Mouse (Mus musculus) fibroblast of lung, adult 2 months (primary cell): ENCODE results near the gene Camk1d.

Source experiments
- DNase-seq: peaks from one replicate; pipeline ENCODE4 v3.0.0-alpha.2; 2011; ENCODE audit warnings: low read depth

The Camk1d gene

DNA sequence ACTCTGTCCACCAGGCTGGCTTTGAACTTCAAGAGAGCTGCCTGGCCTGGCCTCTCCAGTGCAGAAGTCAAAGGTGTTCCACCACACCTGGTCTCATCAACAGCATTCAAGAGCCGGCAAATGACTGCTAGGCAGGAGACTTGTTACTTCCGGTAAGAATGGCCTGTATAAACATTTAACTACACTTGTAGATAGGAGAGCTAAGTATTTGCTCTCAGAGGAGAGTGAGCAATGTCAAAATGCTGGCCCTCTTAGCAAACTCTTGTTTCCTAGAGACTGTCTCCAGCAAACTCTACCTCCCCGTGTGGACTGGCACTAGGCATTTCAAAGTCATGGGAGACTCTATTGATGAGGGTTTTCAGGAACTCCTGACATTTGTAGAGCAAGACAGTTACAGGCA lies 56.3 kb downstream of the Camk1d start:
- no peak for DNase-seq

DNA sequence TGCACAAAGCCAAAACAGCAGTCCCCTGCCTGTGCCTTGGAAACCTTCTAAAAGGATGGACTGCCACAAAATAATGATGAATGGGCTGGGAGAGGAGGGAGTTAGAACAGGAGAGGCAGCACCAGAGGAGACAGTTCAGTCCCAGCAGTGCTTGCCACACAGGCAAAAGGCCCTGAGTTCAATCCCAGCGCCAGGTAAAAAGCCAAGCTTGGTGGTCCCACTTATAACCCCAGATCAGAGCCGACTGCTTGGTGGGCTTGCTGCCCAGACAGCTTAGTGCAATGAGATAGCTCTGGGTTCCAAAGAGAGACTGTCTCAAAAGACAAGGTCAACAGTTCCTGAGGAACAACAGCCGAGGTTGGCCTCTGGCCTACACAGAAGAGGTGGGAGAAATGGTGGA lies 58.0 kb downstream of the Camk1d start:
- DNase-seq = no peak

- DNase-seq = no peak
Measured at GRCm38 (mm10) chr2:5652071-5652470, 62.2 kb downstream of the Camk1d start.

DNA sequence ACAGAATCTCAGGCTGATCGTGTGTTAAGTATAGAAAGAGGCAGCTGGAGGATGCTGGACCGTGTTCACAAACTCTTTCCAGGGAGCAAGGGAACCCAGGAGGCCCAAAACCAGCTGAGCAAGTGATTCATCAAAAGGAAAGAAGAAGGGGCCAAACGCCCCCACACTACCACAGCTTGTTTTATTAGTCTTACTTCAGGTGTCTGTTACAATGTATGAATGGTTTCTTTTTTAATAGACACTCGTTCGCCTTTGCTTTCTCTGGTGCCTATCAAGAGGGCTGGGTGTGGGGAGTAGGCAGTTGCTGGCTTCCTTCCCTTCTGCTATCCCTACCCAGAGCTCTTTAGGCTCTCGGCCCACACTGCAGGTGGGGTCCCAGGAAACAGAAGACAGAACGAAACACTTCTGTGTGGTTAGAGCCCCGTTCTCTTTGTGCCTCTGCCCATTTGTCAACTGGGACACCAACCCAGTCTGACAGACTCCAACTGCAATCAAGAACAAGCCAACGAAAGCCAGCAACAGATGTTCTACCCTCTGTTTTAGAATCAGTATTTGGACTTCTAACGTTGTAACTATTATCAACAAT lies 62.9 kb downstream of the Camk1d start:
- no peak for DNase-seq

- DNase-seq = peak; percentile 30
Measured at GRCm38 (mm10) chr2:5649226-5649625, 65.1 kb downstream of the Camk1d start.

- peak; percentile 87 for DNase-seq
Measured at GRCm38 (mm10) chr2:5648764-5649163, 65.6 kb downstream of the Camk1d start.

DNA sequence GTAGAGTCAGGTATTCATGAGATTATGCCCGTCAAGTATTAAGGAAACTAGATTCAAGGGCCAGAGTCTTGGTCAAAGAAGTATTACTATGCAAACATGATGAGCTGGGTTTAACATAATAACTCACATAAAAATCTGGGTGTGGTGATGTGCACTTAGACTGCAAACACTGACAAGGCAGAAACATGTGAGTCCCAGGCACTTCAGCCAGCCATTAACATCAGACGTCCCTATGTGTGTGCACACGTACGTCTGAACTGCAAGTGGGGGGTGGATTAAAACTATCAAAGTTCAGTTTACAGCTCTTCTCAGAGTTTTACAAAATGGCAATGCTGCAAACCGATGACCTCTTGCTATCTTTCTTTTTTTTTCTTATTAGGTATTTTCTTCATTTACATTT lies 68.0 kb downstream of the Camk1d start:
- no peak for DNase-seq

GRCm38 (mm10) chr2:5645584-5645983 lies 68.7 kb downstream of the Camk1d start:
- peak; percentile 74 for DNase-seq

- DNase-seq = no peak
Measured at GRCm38 (mm10) chr2:5643937-5644336, 70.4 kb downstream of the Camk1d start.

DNA sequence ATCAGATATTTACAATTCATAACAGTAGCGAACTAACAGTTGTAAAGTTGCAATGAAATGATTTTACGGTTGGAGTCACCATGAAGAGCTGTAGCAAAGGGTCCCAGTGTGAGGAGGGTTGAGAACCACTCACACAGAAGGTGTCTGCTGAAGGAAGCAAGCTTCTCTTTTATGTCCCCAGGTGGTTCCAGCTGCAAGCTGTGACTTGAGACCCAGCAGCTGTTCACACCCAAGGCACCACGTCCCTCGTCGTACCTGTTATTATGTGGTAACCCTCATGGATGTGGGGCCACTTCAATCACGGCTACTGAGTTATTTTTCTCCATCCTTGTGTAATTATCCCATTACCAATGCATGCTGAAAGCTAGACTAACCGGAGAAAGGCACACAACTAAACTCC lies 71.1 kb downstream of the Camk1d start:
- no peak for DNase-seq

DNA sequence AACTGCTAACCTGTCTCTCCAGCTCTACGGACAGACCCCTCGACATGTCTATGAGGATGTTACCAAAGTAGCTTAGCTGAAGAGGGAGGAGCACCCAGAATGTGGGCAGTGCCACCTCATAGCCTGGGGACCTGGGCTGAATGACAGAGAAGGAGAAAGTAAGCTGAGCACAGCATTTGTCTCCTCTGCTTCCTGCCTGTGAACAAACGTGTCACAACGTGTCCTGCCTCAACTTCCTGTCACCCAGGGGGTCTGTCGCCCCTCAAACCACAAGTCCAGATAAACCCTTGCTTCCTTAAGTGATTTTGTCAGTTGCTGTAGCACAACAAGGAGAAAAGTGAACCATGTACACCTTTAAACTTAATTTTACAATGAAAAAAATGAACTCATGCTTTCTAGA lies 71.7 kb downstream of the Camk1d start:
- no peak for DNase-seq

GRCm38 (mm10) chr2:5641678-5642077 lies 72.6 kb downstream of the Camk1d start:
- DNase-seq = no peak

GRCm38 (mm10) chr2:5640586-5640985 lies 73.7 kb downstream of the Camk1d start:
- no peak for DNase-seq

GRCm38 (mm10) chr2:5636801-5637742 lies 77.2 kb downstream of the Camk1d start:
- peak; percentile 59 for DNase-seq

DNA sequence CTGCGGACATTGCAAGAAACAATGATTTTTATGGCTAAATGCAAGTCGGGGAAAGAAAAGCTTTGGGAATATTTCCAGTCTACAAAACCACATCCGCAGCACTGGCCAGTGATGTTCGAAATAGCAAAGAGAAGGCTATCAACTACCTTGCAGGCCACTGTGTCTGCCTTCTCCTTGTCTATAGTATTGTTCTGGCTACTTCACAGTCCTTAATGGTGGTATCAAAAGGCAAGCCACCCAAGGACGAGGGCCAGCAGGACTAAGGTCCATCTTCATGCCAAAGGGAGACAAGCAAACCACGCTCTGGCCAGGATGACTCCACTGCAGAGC lies 82.0 kb downstream of the Camk1d start:
- no peak for DNase-seq

- no peak for DNase-seq
Measured at GRCm38 (mm10) chr2:5631676-5632354, 82.5 kb downstream of the Camk1d start.

DNA sequence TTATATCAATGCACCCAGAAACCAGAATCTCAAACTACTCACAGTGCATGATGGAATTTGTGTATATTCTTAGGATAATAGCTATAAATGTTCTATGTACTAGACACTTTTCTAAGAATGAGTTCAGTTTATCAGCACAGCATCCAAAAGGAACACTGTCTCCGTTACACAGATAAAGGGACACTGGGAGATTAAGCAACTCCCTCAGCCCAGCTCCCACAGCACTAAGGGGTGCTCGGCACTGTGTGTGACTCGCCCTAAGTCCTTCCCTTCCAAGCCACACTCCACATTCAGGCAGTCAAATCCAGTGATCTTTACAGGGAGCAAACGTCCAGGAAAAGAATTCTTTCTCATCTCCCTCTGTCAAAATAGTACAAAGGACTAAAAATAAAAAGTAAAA lies 83.6 kb downstream of the Camk1d start:
- no peak for DNase-seq

DNA sequence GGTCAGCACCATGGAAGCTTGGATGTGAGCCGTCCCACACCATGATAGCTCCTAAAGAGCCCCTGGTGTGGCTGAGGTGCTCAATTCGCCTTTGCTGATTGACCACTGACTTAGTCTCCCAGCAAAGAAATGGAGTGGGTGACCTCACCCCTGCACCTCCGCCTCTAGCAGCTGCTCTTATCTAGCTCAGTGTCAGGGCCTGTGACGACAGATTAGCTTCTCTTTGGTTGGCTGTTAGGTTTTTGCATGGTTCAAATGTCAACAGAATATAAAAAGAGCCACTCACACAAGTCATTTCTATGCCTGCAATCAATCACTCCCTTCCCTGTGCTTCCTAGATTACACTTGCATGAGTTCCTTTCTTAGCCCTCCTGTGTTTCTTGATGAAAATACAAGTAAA lies 89.9 kb downstream of the Camk1d start:
- DNase-seq = no peak

DNA sequence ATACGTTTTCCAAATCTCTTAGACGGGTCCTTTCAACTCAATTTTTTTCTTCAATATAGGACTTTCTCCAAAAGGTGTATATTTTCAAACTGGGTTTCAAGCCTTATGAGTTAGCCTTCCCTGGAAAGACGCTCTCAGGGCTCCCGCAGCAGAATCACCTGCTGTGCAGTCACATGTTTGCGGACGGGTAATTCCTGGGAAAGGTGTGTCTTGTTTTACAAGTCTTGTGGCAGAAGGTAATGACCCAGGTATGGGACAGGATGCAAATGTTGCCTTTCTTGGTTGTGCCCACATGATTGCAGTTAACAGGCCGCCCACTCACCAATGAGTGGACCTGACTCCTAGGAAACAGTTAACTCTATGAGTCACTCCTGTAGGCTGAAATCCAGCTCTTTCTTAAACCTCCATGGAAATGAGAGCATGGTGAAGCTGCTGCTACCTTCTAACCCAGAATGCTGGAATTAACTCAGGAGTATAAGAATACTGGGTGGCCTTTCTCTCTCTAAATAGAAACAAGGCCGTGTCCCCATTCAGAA lies 95.9 kb downstream of the Camk1d start:
- DNase-seq = no peak

DNA sequence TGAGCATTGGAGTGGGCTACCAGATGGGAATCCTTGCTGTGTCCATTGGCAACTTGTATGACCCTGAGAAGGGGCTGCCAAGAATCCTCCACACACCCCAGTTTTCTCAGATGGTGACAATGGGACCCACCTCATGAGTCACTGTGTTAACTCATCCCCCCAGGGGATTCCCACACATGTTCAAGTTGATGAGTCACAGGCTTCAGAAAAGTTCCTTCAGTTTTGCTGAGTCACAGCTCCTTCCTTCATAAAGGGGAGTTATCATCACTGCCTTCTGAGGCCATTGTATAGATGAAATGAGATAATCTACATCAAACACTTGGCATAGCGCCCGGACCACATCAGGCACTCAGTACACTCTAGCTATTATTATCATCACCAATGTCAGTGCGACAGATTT lies 99.4 kb downstream of the Camk1d start:
- DNase-seq = no peak

GRCm38 (mm10) chr2:5614308-5614705 lies 100.0 kb downstream of the Camk1d start:
- no peak for DNase-seq

GRCm38 (mm10) chr2:5613651-5614307 lies 100.5 kb downstream of the Camk1d start:
- DNase-seq = peak; percentile 93
